Mouse (Mus musculus) adrenal gland, adult 2 months (tissue): ENCODE measurements around the gene Mgl2. TPM values are rescaled to one million over a fixed set of nuclear protein-coding genes. Genes with fewer than 3 reads are reported as not detected.

Source experiments
- DNase-seq: peaks from one replicate; pipeline ENCODE4 v3.0.0; 2021
- polyA plus RNA-seq: library from polyadenylated mRNA; depleted of rRNA; stranded (reverse); fragments of >200 nt; gene quantifications from 2 replicates; pipeline ENCODE4 v1.2.3, GENCODE M21; 2012; rRNA removed
- total RNA-seq, 2 experiments: library from RNA; stranded (reverse); gene quantifications; 2 replicates each; pipeline ENCODE4 v1.2.3; 2021

Mgl2 gene
- total and polyA plus RNA-seq, 3 experiments, result 2.2 to 8.1 (median 3.5) TPM

DNA sequence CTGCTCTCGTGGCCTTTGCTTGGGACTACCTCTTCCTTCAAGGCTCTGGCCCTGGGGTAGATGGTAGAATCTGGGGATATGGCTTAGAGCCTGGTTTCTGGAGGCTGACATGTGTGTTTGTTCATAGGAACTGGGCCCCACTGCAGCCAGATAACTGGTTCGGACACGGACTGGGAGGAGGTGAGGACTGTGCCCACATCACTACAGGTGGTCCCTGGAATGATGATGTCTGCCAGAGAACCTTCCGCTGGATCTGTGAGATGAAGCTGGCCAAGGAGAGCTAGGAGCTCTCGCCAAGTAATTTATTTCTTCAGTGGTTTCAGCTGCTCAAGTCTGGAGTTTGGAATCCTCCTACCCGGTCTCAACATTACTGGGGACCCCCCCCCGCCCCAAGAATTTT is 40.2 kb downstream of the Mgl2 start:
- no peak for DNase-seq

DNA sequence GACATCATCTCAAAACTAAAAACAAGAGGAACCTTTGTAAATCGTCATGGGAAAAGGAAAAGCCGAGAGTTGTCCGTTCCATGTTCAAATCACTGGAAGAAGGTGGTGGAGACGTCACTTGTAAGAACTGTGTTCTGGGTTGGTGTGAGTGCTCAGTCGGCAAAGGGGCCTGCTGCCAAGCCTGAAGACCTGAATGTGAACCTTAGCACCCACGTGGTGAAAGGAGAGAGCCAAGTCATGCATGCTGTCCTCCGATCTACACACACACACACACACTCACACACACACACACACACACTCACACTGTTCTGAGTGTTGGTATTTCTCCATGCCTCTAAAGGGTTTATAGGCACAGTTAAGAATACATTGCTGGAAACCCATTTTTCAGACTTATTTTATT is 41.1 kb downstream of the Mgl2 start:
- DNase-seq, result no peak

DNA sequence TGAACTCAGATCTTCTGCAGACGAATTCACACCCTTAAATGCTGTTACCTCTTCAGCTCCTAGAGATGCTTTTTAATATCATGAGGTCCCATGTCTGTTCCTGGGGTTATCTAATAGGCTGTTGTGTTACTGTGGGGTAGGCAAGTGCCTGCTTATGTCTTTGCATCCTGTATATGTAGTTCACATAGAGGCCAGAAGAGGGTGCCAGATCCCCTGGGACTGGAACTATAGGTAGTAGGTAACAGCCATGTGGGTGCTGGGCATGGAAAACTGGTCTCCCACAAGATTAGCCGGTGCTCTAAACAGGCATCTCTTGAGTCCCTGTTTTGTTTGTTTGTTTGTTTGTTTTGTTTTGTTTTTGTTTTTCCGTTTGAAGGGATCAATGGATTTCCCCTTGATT is 41.7 kb downstream of the Mgl2 start:
- peak; percentile 42 for DNase-seq

DNA sequence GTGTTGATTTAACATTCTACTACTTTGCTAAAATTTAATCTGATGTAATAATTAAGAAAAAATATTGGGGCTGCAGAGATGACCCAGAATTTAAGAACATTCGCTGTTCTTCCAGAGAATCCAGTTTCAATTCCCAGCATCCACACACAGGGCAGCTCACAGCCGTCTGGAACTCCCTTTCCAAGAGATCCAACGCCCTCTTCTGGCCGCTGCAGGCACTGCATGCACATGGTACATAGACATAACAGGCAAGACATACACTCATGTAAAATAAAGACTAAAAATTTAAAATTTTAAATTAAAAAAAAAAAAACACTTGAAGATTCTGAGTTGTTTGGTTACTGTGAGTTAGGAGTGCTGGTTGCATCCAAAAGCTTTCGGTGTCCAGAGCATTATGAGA is 42.2 kb downstream of the Mgl2 start:
- no peak for DNase-seq

DNA sequence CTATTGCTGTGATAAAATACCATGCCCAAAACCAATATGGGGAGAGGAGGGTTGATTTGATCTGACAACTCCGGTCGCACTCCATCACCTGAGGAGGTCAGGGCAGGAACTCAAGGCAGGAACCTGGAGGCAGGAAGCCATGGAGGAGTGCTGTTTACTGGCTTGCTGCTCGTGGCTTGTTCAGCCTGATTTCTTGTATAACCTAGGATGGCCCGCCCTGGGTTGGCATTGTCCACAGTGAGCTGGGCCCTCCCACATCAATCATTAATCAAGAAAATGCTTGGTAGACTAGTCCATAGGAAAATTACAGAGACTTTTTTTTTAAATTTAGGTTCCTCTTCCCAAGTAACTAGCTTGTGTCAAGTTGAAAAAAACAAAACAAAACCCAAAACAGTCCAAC is 44.4 kb downstream of the Mgl2 start:
- no peak for DNase-seq

DNA sequence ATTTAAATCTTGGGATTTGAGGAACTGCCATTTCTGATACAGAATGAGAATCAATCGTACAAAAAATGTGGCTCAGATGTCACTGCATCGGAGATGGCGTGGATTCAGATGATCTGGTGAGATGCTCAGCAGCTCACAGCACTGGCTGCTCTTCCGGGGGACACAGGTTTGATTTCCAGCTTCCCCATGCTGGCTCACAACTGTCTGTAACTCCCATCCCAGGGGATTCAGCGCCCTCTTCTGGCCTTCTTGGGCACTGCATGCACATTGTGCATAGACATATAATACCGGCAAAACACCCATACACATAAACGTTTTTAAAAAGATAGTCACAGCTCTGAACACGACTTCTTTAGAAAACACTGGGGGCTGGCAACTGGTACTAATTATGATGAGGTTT is 47.5 kb downstream of the Mgl2 start:
- no peak for DNase-seq

DNA sequence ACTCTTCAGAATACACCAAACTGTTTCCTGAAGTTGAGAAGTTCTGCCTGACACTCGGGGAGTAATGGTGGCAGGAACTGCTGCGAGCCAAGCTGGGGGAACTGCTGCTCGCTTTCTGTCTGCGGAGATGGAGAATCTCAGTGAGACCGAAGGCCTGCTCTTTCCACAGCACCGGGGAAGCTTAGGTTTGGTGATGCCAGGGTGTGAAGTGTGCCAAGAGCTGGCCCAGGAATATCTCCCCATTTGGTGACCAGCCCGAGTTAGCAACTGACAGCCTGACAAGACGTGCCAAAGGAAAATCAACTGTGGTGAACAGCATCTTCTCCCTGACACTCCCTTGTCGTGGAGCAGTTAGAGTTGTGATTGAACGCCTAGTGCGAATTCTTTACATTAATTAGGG is 48.2 kb downstream of the Mgl2 start:
- DNase-seq, result no peak

DNA sequence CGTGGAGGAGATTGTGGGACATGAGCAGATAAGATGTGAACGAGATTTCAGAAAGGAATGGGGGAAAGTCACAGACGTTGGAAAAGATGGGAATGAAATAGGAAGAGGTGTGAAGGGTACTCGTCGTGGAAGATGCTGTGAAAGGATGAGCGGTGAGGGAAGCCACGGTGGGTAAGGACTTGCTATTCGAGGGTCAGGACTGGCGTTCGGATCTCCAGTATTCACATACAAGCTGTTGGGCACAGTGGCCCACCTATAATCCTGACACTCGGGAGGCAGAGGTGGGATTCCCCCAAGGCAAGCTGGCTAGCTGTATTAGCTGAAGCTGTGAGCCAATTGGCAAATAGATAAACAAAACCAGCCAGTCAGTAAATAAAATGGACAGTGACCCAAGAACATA is 48.6 kb downstream of the Mgl2 start:
- no peak for DNase-seq

DNA sequence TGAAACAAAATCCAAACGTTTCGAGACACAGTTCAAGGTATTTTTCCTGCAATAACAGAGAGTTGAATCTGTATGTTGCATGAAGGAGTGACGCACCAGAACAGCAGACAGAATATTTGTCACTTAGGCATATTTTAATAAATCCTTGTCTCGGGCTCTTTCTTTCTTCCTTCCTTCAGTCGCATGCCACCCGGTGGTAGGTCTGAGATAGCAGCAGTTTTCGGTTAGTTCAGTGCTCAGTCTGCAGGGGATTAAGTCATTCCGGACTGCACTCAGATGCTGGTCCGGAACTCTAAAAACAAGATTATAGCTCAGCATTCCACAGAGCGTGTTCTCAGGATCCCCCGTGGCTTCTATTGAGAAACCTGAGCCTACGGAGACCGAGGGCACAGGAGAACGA is 49.3 kb downstream of the Mgl2 start:
- peak; percentile 28 for DNase-seq

DNA sequence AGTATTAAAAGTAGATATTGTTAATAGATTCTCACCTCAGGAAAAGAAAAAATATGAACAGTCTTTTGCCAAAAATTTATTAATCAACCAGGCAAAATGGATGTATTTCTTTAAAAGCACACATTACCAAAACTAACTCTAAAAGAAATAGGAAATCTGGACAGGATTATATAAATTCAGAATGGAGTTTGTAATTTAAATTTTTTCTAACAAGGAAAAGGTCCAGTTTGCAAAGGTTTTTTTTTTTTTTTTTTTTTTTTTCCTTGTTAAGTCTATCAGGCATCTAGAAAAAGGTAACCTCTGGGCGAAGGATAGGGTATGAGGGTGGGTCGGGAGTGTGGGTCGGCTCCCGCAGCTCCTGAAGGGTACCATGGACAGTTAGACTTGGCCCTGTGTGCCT is 50.4 kb downstream of the Mgl2 start:
- no peak for DNase-seq

DNA sequence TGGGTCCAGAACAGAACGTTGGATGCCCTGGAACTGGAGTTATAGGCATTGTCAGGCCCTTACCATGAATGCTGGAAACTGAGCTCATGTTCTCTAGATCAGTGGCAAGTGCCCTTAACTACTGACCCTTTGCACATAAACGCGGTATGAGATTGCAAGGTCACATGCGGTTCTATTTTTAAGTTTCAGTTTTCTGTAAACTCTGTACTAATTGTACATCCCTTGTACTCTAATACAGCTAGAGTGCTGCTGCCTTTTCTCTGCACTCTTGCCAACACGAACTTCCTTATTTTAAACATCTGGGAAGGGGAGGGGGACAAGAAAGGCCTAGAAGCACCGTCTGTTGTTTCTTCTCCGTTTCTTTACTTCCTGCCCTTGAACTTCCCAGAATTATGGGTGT is 55.0 kb downstream of the Mgl2 start:
- no peak for DNase-seq

Other genes starting within 250 kb of the Mgl2 start
- 1 to 10 TPM; 3.2 to 5.7 TPM for gene Kctd11, start 248.9 kb upstream of the Mgl2 start, total RNA-seq
- 4.1 and 4.9 TPM in 2 replicates for gene Kctd11, start 248.9 kb upstream of the Mgl2 start, polyA plus RNA-seq
- under 1 TPM; 0.46 to 0.69 TPM for gene Acap1, start 234.8 kb upstream of the Mgl2 start, total RNA-seq
- 0.71 and 1.0 TPM in 2 replicates for gene Acap1, start 234.8 kb upstream of the Mgl2 start, polyA plus RNA-seq
- under 1 TPM; 0.66 to 0.86 TPM for gene 2810408A11Rik, start 229.3 kb upstream of the Mgl2 start, total RNA-seq
- 0.18 and 0.74 TPM in 2 replicates for gene 2810408A11Rik, start 229.3 kb upstream of the Mgl2 start, polyA plus RNA-seq
- gene Neurl4, start 229.3 kb upstream of the Mgl2 start, total RNA-seq, result 10 to 100 TPM; 40.6 to 44.2 TPM
- gene Neurl4, start 229.3 kb upstream of the Mgl2 start, polyA plus RNA-seq, result 38.6 and 47.6 TPM in 2 replicates
- 10 to 100 TPM; 44.7 to 61.8 TPM for gene Gps2, start 216.4 kb upstream of the Mgl2 start, total RNA-seq
- 130 and 148 TPM in 2 replicates for gene Gps2, start 216.4 kb upstream of the Mgl2 start, polyA plus RNA-seq
- 100 to 1,000 TPM; 572 to 622 TPM for gene Eif5a, start 208.4 kb upstream of the Mgl2 start, total RNA-seq
- 180 and 225 TPM in 2 replicates for gene Eif5a, start 208.4 kb upstream of the Mgl2 start, polyA plus RNA-seq
- 10 to 100 TPM; 12.9 to 20.0 TPM for gene Ybx2, start 194.5 kb upstream of the Mgl2 start, total RNA-seq
- 21.8 and 41.4 TPM in 2 replicates for gene Ybx2, start 194.5 kb upstream of the Mgl2 start, polyA plus RNA-seq
- 100 to 1,000 TPM in 1 of 2 experiments, 10 to 100 TPM in 1; 84.2 to 119 TPM for gene Slc2a4, start 182.1 kb upstream of the Mgl2 start, total RNA-seq
- gene Slc2a4, start 182.1 kb upstream of the Mgl2 start, polyA plus RNA-seq, result 138 and 142 TPM in 2 replicates
- under 1 TPM in 1 of 2 experiments, not detected in 1; 0.78 TPM for gene Cldn7, start 165.6 kb upstream of the Mgl2 start, total RNA-seq
- gene Cldn7, start 165.6 kb upstream of the Mgl2 start, polyA plus RNA-seq, result 0.11 and 0.32 TPM in 2 replicates
- 100 to 1,000 TPM; 130 to 136 TPM for gene Ctdnep1, start 149.2 kb upstream of the Mgl2 start, total RNA-seq
- 106 and 117 TPM in 2 replicates for gene Ctdnep1, start 149.2 kb upstream of the Mgl2 start, polyA plus RNA-seq
- gene Elp5, start 147.8 kb upstream of the Mgl2 start, total RNA-seq, result 10 to 100 TPM; 61.9 to 91.9 TPM
- gene Elp5, start 147.8 kb upstream of the Mgl2 start, polyA plus RNA-seq, result 45.0 and 45.6 TPM in 2 replicates
- gene Gabarap, start 139.2 kb upstream of the Mgl2 start, total RNA-seq, result 100 to 1,000 TPM; 487 to 580 TPM
- 226 and 315 TPM in 2 replicates for gene Gabarap, start 139.2 kb upstream of the Mgl2 start, polyA plus RNA-seq
- gene Phf23, start 134.6 kb upstream of the Mgl2 start, total RNA-seq, result 10 to 100 TPM; 52.2 to 57.6 TPM
- gene Phf23, start 134.6 kb upstream of the Mgl2 start, polyA plus RNA-seq, result 9.7 and 19.0 TPM in 2 replicates
- gene Dvl2, start 129.7 kb upstream of the Mgl2 start, total RNA-seq, result 10 to 100 TPM; 11.2 to 12.2 TPM
- 20.2 and 22.2 TPM in 2 replicates for gene Dvl2, start 129.7 kb upstream of the Mgl2 start, polyA plus RNA-seq
- gene Acadvl, start 114.9 kb upstream of the Mgl2 start, total RNA-seq, result 100 to 1,000 TPM; 426 to 754 TPM
- 171 and 186 TPM in 2 replicates for gene Acadvl, start 114.9 kb upstream of the Mgl2 start, polyA plus RNA-seq
- 10 to 100 TPM; 22.9 to 32.4 TPM for gene Dlg4, start 113.4 kb upstream of the Mgl2 start, total RNA-seq
- gene Dlg4, start 113.4 kb upstream of the Mgl2 start, polyA plus RNA-seq, result 21.7 and 22.1 TPM in 2 replicates
- 1 to 10 TPM in 1 of 2 experiments, not detected in 1; 1.7 TPM for gene Asgr1, start 76.2 kb upstream of the Mgl2 start, total RNA-seq
- 0.08 TPM in 1 of 2 replicates, not detected in the other for gene Asgr1, start 76.2 kb upstream of the Mgl2 start, polyA plus RNA-seq
- 1 to 10 TPM in 1 of 2 experiments, under 1 TPM in 1; 0.45 to 2.8 TPM for gene Asgr2, start 37.7 kb upstream of the Mgl2 start, total RNA-seq
- gene Asgr2, start 37.7 kb upstream of the Mgl2 start, polyA plus RNA-seq, result 0.96 and 2.6 TPM in 2 replicates
- 1 to 10 TPM; 1.9 to 6.1 TPM for gene Clec10a, start 25.9 kb downstream of the Mgl2 start, total RNA-seq
- gene Clec10a, start 25.9 kb downstream of the Mgl2 start, polyA plus RNA-seq, result 1.2 and 1.7 TPM in 2 replicates
- under 1 TPM in 1 of 2 experiments, not detected in 1; 0.73 TPM for gene Slc16a11, start 82.4 kb downstream of the Mgl2 start, total RNA-seq
- gene Slc16a11, start 82.4 kb downstream of the Mgl2 start, polyA plus RNA-seq, result 0.68 and 2.4 TPM in 2 replicates
- gene Slc16a13, start 90.7 kb downstream of the Mgl2 start, total RNA-seq, result 1 to 10 TPM; 2.7 to 3.7 TPM
- 5.0 and 5.6 TPM in 2 replicates for gene Slc16a13, start 90.7 kb downstream of the Mgl2 start, polyA plus RNA-seq
- gene Bcl6b, start 99.5 kb downstream of the Mgl2 start, total RNA-seq, result 10 to 100 TPM in 1 of 2 experiments, 1 to 10 TPM in 1; 8.6 to 11.3 TPM
- gene Bcl6b, start 99.5 kb downstream of the Mgl2 start, polyA plus RNA-seq, result 25.3 and 27.8 TPM in 2 replicates
- gene 0610010K14Rik, start 107.6 kb downstream of the Mgl2 start, total RNA-seq, result 10 to 100 TPM; 44.7 to 52.1 TPM
- 54.7 and 56.2 TPM in 2 replicates for gene 0610010K14Rik, start 107.6 kb downstream of the Mgl2 start, polyA plus RNA-seq
- gene Gm21988, start 109.5 kb downstream of the Mgl2 start, total RNA-seq, result 1 to 10 TPM; 3.2 to 6.2 TPM
- 6.9 and 7.8 TPM in 2 replicates for gene Gm21988, start 109.5 kb downstream of the Mgl2 start, polyA plus RNA-seq
- gene Rnasek, start 109.5 kb downstream of the Mgl2 start, total RNA-seq, result 100 to 1,000 TPM; 220 to 243 TPM
- gene Rnasek, start 109.5 kb downstream of the Mgl2 start, polyA plus RNA-seq, result 332 and 351 TPM in 2 replicates
- 1 to 10 TPM; 1.3 to 1.6 TPM for gene Alox12, start 125.0 kb downstream of the Mgl2 start, total RNA-seq
- 1.7 and 1.8 TPM in 2 replicates for gene Alox12, start 125.0 kb downstream of the Mgl2 start, polyA plus RNA-seq
- not detected for gene Alox12e, start 192.3 kb downstream of the Mgl2 start, total RNA-seq
- gene Alox12e, start 192.3 kb downstream of the Mgl2 start, polyA plus RNA-seq, result 0.06 TPM in 1 of 2 replicates, not detected in the other
- gene Alox15, start 221.7 kb downstream of the Mgl2 start, total RNA-seq, result 1 to 10 TPM; 2.8 to 6.8 TPM
- gene Alox15, start 221.7 kb downstream of the Mgl2 start, polyA plus RNA-seq, result 1.1 and 2.7 TPM in 2 replicates